Mouse (Mus musculus) hindbrain, embryonic 16.5 days (tissue): ENCODE results near the gene Slc16a3. TPM values are rescaled to one million over a fixed set of nuclear protein-coding genes. Genes with fewer than 3 reads are reported as not detected.

Experiments
- ATAC-seq: fragments of 200-750 bp; cut with Nextera tagmentation; 2 replicates; pipeline ENCODE4 v1.8.0; 2017; ENCODE audit warnings: moderate TSS enrichment, moderate library complexity
- H3K27ac ChIP-seq: fragments of 300-500 bp; sonication (generic); 2 replicates; pipeline ENCODE4 v1.5.1; 2014; ENCODE audit warnings: low read depth, mild to moderate bottlenecking, control low read depth, low read length, moderate library complexity
- H3K27me3 ChIP-seq: fragments of 300-500 bp; sonication (generic); replicated peaks from 2 replicates; pipeline ENCODE4 v1.6.1; 2014; ENCODE audit warnings: low read length; ENCODE audit not compliant: control insufficient read depth, insufficient read depth
- H3K36me3 ChIP-seq: fragments of 300-500 bp; sonication (generic); 2 replicates; pipeline ENCODE4 v1.6.1; 2014; ENCODE audit warnings: mild to moderate bottlenecking, low read length, moderate library complexity, mixed read lengths; ENCODE audit not compliant: control insufficient read depth, insufficient read depth
- H3K4me1 ChIP-seq: fragments of 300-500 bp; sonication (generic); 2 replicates; pipeline ENCODE4 v1.6.1; 2014; ENCODE audit warnings: low read depth, low read length; ENCODE audit not compliant: control insufficient read depth, insufficient read depth
- H3K4me2 ChIP-seq: fragments of 300-500 bp; sonication (generic); 2 replicates; pipeline ENCODE4 v1.6.1; 2014; ENCODE audit warnings: mild to moderate bottlenecking, low read length, control low read depth, moderate library complexity
- H3K4me3 ChIP-seq: fragments of 300-500 bp; sonication (generic); 2 replicates; pipeline ENCODE4 v1.5.1; 2014; ENCODE audit warnings: mild to moderate bottlenecking, low read length, control low read depth, moderate library complexity
- H3K9ac ChIP-seq: fragments of 300-500 bp; sonication (generic); 2 replicates; pipeline ENCODE4 v1.6.1; 2014; ENCODE audit warnings: low read depth, mild to moderate bottlenecking, control low read depth, low read length, moderate library complexity
- H3K9me3 ChIP-seq: fragments of 300-500 bp; sonication (generic); 2 replicates; pipeline ENCODE4 v1.6.1; 2014; ENCODE audit warnings: mild to moderate bottlenecking, low read length, moderate library complexity; ENCODE audit not compliant: control insufficient read depth
- WGBS: fragments of 180-500 bp; shearing (Covaris S2); extraction: QIAGEN DNeasy Blood & Tissue Kit; methylation state at CpG from one replicate; pipeline ENCODE4 v1.1.7; 2014; 5-methylcytosine and 5-hydroxymethylcytosine counted together
- polyA plus RNA-seq: library from polyadenylated mRNA; unstranded; fragments of >200 nt; fragmentation: Nextera tagmentation; extraction: Ambion mirVana; gene quantifications from 2 replicates; pipeline ENCODE4 v1.2.1, GENCODE M21; 2015

The Slc16a3 gene
- polyA plus RNA-seq, 1 experiment from 2014 or later = 11.5 TPM

GRCm38 (mm10) chr11:120916477-120916876 lies 31.8 kb upstream of the Slc16a3 start:
- 80% methylated on average over 3 of the region's 3 CpGs for WGBS
- no peaks in the 10 kb centered on the region for H3K27me3 ChIP-seq

DNA sequence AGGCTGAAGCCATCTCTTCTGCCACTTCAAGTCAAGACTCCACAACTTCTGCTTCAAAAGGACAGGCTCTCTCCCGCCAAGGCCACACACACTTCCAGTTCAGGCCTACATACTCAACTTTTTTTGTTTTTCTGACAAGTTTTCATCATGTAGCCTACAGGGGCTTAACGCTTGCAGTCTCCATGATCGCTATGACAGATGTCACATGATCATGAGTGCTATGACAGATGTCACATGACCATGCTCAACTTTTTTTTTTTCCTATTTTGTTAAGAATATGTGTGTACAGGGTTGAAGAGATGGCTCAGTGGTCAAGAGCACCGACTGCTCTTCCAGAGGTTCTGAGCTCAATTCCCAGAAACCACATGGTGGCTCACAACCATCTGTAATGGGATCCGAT lies 30.5 kb upstream of the Slc16a3 start:
- WGBS = 94% methylated on average over 5 of the region's 5 CpGs
- Histone ChIP-seq H3K9me3 (no peaks in the 10 kb centered on the region), H3K36me3 (peaks cover 18% of the 10 kb centered on the region)

More at GRCm38 (mm10) chr11:120916477-120916876, 31.8 kb upstream of the Slc16a3 start:
- Histone ChIP-seq H3K27ac (no peak overlapping the region), H3K9me3 (no peaks in the 10 kb centered on the region), H3K4me1 (no peaks in the 10 kb centered on the region), H3K36me3 (peaks cover 17% of the 10 kb centered on the region), H3K4me3 (no peak overlapping the region), H3K4me2 (no peak overlapping the region), H3K9ac (no peak overlapping the region)
- ATAC-seq = no peak

DNA sequence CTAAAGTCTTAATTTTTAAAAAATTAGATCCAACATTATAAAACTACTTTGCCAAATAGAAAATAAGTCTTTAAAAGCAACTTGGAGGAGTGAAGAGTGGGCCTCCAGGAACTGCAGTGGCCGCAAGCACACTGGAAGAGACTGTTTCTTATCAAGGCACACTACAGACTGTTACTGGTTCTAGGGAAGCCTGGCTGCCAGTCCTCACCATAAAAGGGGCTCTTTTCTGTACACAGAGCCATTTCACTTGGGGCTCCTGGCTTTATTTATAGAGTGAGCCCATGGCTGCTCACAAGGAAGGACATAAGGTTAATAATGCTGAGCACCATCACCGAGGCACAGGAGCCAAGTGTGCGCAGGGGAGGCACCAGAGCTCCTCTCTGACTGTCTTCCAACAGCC lies 25.8 kb upstream of the Slc16a3 start:
- no peaks in the 10 kb centered on the region for H3K4me1 ChIP-seq
- no peak overlapping the region for H3K4me2 ChIP-seq
- no peak overlapping the region for H3K4me3 ChIP-seq
- ATAC-seq = no peak
- no peak overlapping the region for H3K9ac ChIP-seq
- H3K9me3 ChIP-seq = no peaks in the 10 kb centered on the region
- H3K27me3 ChIP-seq = no peaks in the 10 kb centered on the region
- peaks cover 16% of the 10 kb centered on the region for H3K36me3 ChIP-seq
- no peak overlapping the region for H3K27ac ChIP-seq
- WGBS = 100% methylated on average over 3 of the region's 3 CpGs

More for the DNA sequence above, 30.5 kb upstream of the Slc16a3 start:
- no peaks in the 10 kb centered on the region for H3K27me3 ChIP-seq
- no peak overlapping the region for H3K4me3 ChIP-seq
- no peak overlapping the region for H3K4me2 ChIP-seq
- no peak for ATAC-seq
- H3K4me1 ChIP-seq = no peaks in the 10 kb centered on the region
- H3K27ac ChIP-seq = no peak overlapping the region
- no peak overlapping the region for H3K9ac ChIP-seq

DNA sequence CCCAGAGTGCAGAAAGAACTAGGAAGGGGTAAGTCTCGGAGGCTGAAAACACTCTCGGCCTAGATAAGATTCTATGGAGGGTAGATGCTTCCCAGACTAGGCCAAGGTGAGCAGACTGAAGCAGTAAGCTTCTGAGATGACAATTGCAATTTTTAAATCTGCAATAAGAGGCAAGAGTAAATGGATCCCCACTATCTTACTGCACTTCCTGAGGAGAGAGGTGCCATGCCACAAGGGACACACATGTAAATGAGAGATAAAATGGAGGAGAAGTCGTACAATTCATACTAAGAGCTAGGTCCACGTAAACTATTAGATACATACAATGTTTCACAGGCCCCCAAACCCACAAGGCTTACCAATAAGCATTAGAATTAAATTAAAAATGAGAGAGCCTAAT lies 19.8 kb upstream of the Slc16a3 start:
- Histone ChIP-seq H3K4me1 (peaks cover 5% of the 10 kb centered on the region; the same call in 1 of the 2 replicates), H3K27ac (no peak overlapping the region), H3K27me3 (no peaks in the 10 kb centered on the region), H3K4me2 (no peak overlapping the region), H3K36me3 (no peaks in the 10 kb centered on the region), H3K9me3 (no peaks in the 10 kb centered on the region), H3K9ac (no peak overlapping the region), H3K4me3 (no peak overlapping the region)
- no peak for ATAC-seq
- WGBS = 91% methylated on average over 4 of the region's 4 CpGs

DNA sequence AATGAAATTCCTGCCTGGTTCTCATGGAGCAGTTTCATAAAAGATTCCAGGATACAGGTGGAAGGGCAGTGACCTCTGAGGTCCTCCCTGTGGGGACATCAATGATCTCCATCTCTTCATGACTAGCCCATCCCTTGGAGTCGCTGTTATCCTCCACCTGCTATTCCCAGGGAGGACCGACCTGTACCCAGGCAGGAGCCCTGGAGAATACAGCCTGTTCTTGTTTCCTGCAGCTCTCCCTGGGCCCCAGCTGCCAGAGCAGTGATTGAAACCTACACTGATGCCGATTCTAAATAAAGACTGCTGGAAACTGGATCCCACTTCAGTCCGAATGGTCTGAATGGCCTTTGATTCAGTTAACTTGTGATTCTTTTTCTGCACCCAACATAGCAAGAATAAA lies 16.8 kb upstream of the Slc16a3 start:
- Histone ChIP-seq H3K4me2 (no peak overlapping the region), H3K4me3 (no peak overlapping the region), H3K4me1 (peaks cover 5% of the 10 kb centered on the region; the same call in 1 of the 2 replicates), H3K9me3 (no peaks in the 10 kb centered on the region), H3K36me3 (no peaks in the 10 kb centered on the region), H3K9ac (no peak overlapping the region), H3K27ac (no peak overlapping the region), H3K27me3 (no peaks in the 10 kb centered on the region)
- ATAC-seq = no peak
- 82% methylated on average over 4 of the region's 4 CpGs for WGBS

- H3K4me3 ChIP-seq = peak within 1 kb of the TSS; percentile 66
- H3K9me3 ChIP-seq = no peaks in the 10 kb centered on the region
- H3K36me3 ChIP-seq = no peaks in the 10 kb centered on the region
- peaks cover 5% of the 10 kb centered on the region; the same call in 1 of the 2 replicates for H3K4me1 ChIP-seq
- 9% methylated on average over 44 of the region's 44 CpGs for WGBS
- H3K9ac ChIP-seq = peak within 1 kb of the TSS; percentile 81
- H3K4me2 ChIP-seq = peak within 1 kb of the TSS; percentile 92
- ATAC-seq = peak; percentile 96
- H3K27ac ChIP-seq = no peak within 1 kb of the TSS
- no peaks in the 10 kb centered on the region for H3K27me3 ChIP-seq
These were observed 15.5 kb upstream of the Slc16a3 start, which contains the start of gene Ccdc57 for GRCm38 (mm10) chr11:120932564-120933398. TSS of gene Ccdc57 (minus strand) at chr11:120932872.

DNA sequence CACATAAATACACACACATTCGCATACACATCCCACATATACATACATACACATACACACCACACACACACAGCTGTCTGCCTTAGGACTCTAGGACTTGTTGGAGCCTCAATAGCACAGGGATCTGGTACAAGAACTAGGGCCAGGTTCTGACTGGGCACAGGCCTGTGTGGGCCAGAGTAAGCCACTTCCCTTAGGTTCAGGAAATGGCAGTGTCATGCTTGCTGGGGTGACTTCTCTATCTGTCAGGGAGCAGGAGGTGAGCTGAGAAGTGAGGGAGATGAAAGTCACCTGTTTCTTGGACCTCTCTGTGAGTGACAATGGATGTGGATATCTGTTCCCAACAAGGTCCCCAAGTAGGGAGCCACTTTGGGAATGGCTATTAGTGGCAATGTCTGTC lies 10.3 kb upstream of the Slc16a3 start:
- no peaks in the 10 kb centered on the region for H3K36me3 ChIP-seq
- no peak overlapping the region for H3K4me2 ChIP-seq
- H3K9me3 ChIP-seq = no peaks in the 10 kb centered on the region
- H3K9ac ChIP-seq = no peak overlapping the region
- no peak overlapping the region for H3K4me3 ChIP-seq
- H3K4me1 ChIP-seq = peaks cover 3% of the 10 kb centered on the region; the same call in 1 of the 2 replicates
- 100% methylated on average over 1 of the region's 1 CpGs for WGBS
- no peak overlapping the region for H3K27ac ChIP-seq
- no peak for ATAC-seq
- H3K27me3 ChIP-seq = no peaks in the 10 kb centered on the region

DNA sequence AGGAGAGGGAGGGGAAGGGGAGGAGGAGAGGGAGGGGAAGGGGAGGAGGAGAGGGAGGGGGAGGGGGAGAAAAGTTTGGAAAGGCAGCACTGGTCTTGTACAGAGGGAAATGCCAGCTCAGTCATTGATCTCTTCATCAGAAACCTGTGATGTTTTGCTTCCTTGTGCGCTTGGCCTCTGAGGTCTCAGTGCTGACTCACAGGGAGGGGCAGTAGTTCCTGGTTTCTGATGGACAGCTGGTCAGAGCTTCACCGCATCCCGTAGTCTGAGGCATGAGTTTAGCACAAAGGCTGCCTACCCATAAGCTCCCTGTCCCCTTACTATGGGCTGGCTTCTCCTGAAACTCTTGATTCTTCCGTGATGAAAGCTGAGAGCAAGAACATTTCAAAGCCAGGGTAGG lies 9.5 kb upstream of the Slc16a3 start:
- H3K4me1 ChIP-seq = no peaks in the 10 kb centered on the region
- ATAC-seq = no peak

DNA sequence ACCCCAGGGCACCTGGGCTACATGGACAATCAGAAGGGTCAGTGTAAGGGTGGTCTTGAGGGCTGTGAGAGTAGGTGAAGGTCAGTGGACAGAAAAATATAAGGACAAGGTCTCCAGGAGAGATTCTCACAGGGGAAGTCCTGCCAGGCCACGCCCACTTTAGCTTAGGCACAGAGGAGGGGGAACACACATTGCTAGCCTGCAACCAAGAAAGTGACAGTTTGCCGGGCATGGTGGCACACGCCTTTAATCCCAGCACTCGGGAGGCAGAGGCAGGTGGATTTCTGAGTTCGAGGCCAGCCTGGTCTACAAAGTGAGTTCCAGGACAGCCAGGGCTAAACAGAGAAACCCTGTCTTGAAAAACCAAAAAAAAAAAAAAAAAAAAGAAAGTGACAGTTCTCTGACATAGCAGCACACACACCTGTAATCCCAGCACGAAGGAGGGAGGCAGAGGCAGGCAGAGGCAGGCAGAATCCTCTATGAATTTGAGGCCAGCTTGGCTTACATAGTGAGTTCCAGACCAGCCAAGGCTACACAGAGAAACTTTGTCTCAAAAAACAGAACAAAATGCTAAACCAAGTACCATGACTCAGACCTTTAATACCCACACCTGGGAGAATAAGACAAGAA lies 8.5 kb upstream of the Slc16a3 start:
- H3K9ac ChIP-seq = no peak overlapping the region
- no peaks in the 10 kb centered on the region for H3K9me3 ChIP-seq
- 51% methylated on average over 6 of the region's 6 CpGs for WGBS
- ATAC-seq = no peak
- no peak overlapping the region for H3K4me2 ChIP-seq
- H3K36me3 ChIP-seq = no peaks in the 10 kb centered on the region
- H3K27ac ChIP-seq = no peak overlapping the region
- 0 out of 2 replicates have a peak, but pooled peaks cover 2% of the 10 kb centered on the region for H3K27me3 ChIP-seq
- no peak overlapping the region for H3K4me3 ChIP-seq
- no peaks in the 10 kb centered on the region for H3K4me1 ChIP-seq

More for the DNA sequence above, 9.5 kb upstream of the Slc16a3 start:
- no peaks in the 10 kb centered on the region for H3K36me3 ChIP-seq
- no peak overlapping the region for H3K9ac ChIP-seq
- no peak overlapping the region for H3K4me2 ChIP-seq
- no peaks in the 10 kb centered on the region for H3K9me3 ChIP-seq
- H3K27me3 ChIP-seq = no peaks in the 10 kb centered on the region
- H3K27ac ChIP-seq = no peak overlapping the region
- no peak overlapping the region for H3K4me3 ChIP-seq
- WGBS = 44% methylated on average over 4 of the region's 4 CpGs
